Mouse (Mus musculus) midbrain, embryonic 14.5 days (tissue): ENCODE measurements around the gene Ccdc73. TPM values are rescaled to one million over a fixed set of nuclear protein-coding genes. Genes with fewer than 3 reads are reported as not detected.
"Not testable (repeated sequence)": the region's sequence is repeated elsewhere in the genome, so short reads cannot be mapped to it uniquely, and the experiment has no call there.

ENCODE experiments used
- ATAC-seq: fragments of 200-750 bp; cut with Nextera tagmentation; 2 replicates; pipeline ENCODE4 v1.8.0; 2017; ENCODE audit warnings: moderate number of reproducible peaks, moderate library complexity; ENCODE audit not compliant: low FRiP score, low TSS enrichment
- DNase-seq: peaks from one replicate; pipeline ENCODE4 v3.0.0-alpha.2; 2015
- H3K27ac ChIP-seq: fragments of 300-500 bp; sonication (generic); replicated peaks from 2 replicates; pipeline ENCODE4 v1.5.1; 2014; ENCODE audit warnings: mild to moderate bottlenecking, low read depth, low read length, moderate library complexity
- H3K27me3 ChIP-seq: fragments of 300-500 bp; sonication (generic); 2 replicates; pipeline ENCODE4 v1.6.1; 2014; ENCODE audit warnings: low read length, control low read depth, mixed read lengths; ENCODE audit not compliant: control insufficient read depth, insufficient read depth
- H3K36me3 ChIP-seq: fragments of 300-500 bp; sonication (generic); 2 replicates; pipeline ENCODE4 v1.6.1; 2014; ENCODE audit warnings: low read length, control low read depth; ENCODE audit not compliant: control insufficient read depth, insufficient read depth
- H3K4me1 ChIP-seq: fragments of 300-500 bp; sonication (generic); 2 replicates; pipeline ENCODE4 v1.6.1; 2014; ENCODE audit warnings: mild to moderate bottlenecking, antibody characterized with exemption, low read length, control low read depth; ENCODE audit not compliant: control insufficient read depth, insufficient read depth
- H3K4me2 ChIP-seq: fragments of 300-500 bp; sonication (generic); 2 replicates; pipeline ENCODE4 v1.6.1; 2014; ENCODE audit warnings: mild to moderate bottlenecking, low read length, moderate library complexity
- H3K4me3 ChIP-seq: fragments of 300-500 bp; sonication (generic); replicated peaks from 2 replicates; pipeline ENCODE4 v1.5.1; 2014; ENCODE audit warnings: low read depth, low read length
- H3K9ac ChIP-seq: fragments of 300-500 bp; sonication (generic); replicated peaks from 2 replicates; pipeline ENCODE4 v1.6.1; 2014; ENCODE audit warnings: mild to moderate bottlenecking, low read length, moderate library complexity
- H3K9me3 ChIP-seq: fragments of 300-500 bp; sonication (generic); 2 replicates; pipeline ENCODE4 v1.6.1; 2016; ENCODE audit warnings: low read length, control low read depth, mixed read lengths; ENCODE audit not compliant: control insufficient read depth
- WGBS: fragments of 180-500 bp; shearing (Covaris S2); extraction: QIAGEN DNeasy Blood & Tissue Kit; methylation state at CpG from one replicate; pipeline ENCODE4 v1.1.7; 2014; 5-methylcytosine and 5-hydroxymethylcytosine counted together
- polyA plus RNA-seq: library from polyadenylated mRNA; unstranded; fragments of >200 nt; fragmentation: Nextera tagmentation; extraction: Ambion mirVana; gene quantifications from 2 replicates; pipeline ENCODE4 v1.2.1, GENCODE M21; 2014

The Ccdc73 gene
- polyA plus RNA-seq, 1 experiment from 2014 or later, result 6.7 TPM

- peak overlapping the region; percentile 79 for H3K9ac ChIP-seq
- no peaks in the 10 kb centered on the region for H3K9me3 ChIP-seq
- H3K4me1 ChIP-seq, result peaks cover 11% of the 10 kb centered on the region
- peaks cover 26% of the 10 kb centered on the region for H3K36me3 ChIP-seq
- peak overlapping the region; percentile 76 for H3K4me2 ChIP-seq
- H3K27ac ChIP-seq, result peak overlapping the region; percentile 73
- peak overlapping the region; percentile 90 for H3K4me3 ChIP-seq
- DNase-seq (no peak), ATAC-seq (peak; percentile 78)
- no peaks in the 10 kb centered on the region for H3K27me3 ChIP-seq
- under 1% methylated on average over 43 of the region's 43 CpGs for WGBS
These were observed 148.8 kb downstream of the Ccdc73 start for GRCm38 (mm10) chr2:105016192-105016966.

GRCm38 (mm10) chr2:105016967-105017287 is 149.3 kb downstream of the Ccdc73 start, which contains the start of gene Eif3m:
TSS of gene Eif3m (minus strand) at chr2:105017080.
- 0% methylated on average over 25 of the region's 25 CpGs for WGBS
- peak within 1 kb of the TSS; percentile 73 for H3K27ac ChIP-seq
- H3K4me2 ChIP-seq, result peak within 1 kb of the TSS; percentile 76
- H3K36me3 ChIP-seq, result peaks cover 20% of the 10 kb centered on the region
- peaks cover 11% of the 10 kb centered on the region for H3K4me1 ChIP-seq
- no peaks in the 10 kb centered on the region for H3K9me3 ChIP-seq
- ATAC-seq (peak; percentile 100), DNase-seq (peak; percentile 96)
- H3K9ac ChIP-seq, result peak within 1 kb of the TSS; percentile 79
- no peaks in the 10 kb centered on the region for H3K27me3 ChIP-seq
- peak within 1 kb of the TSS; percentile 90 for H3K4me3 ChIP-seq

GRCm38 (mm10) chr2:105017802-105018201 is 150.2 kb downstream of the Ccdc73 start:
- Histone ChIP-seq H3K4me2 (no peak overlapping the region), H3K9me3 (no peaks in the 10 kb centered on the region), H3K36me3 (peaks cover 12% of the 10 kb centered on the region), H3K4me1 (peaks cover 11% of the 10 kb centered on the region), H3K9ac (no peak overlapping the region), H3K4me3 (no peak overlapping the region), H3K27me3 (no peaks in the 10 kb centered on the region), H3K27ac (no peak overlapping the region)
- 87% methylated on average over 3 of the region's 3 CpGs for WGBS
- DNase-seq, result no peak
- ATAC-seq, result no peak

- Histone ChIP-seq H3K9ac (no peak overlapping the region), H3K36me3 (no peaks in the 10 kb centered on the region), H3K4me1 (peaks cover 11% of the 10 kb centered on the region), H3K27me3 (no peaks in the 10 kb centered on the region), H3K4me2 (no peak overlapping the region), H3K9me3 (no peaks in the 10 kb centered on the region), H3K27ac (no peak overlapping the region), H3K4me3 (no peak overlapping the region)
- ATAC-seq (no peak), DNase-seq (no peak)
- WGBS, result 88% methylated on average over 1 of the region's 1 CpGs
These were observed 151.9 kb downstream of the Ccdc73 start for GRCm38 (mm10) chr2:105019457-105019856.

- WGBS, result 80% methylated on average over 12 of the region's 12 CpGs
- Histone ChIP-seq H3K27ac (no peak overlapping the region), H3K9me3 (no peaks in the 10 kb centered on the region), H3K4me2 (no peak overlapping the region), H3K4me3 (no peak overlapping the region), H3K27me3 (no peaks in the 10 kb centered on the region), H3K9ac (no peak overlapping the region), H3K36me3 (no peaks in the 10 kb centered on the region), H3K4me1 (peaks cover 4% of the 10 kb centered on the region)
- DNase-seq (no peak), ATAC-seq (no peak)
These were observed 153.7 kb downstream of the Ccdc73 start for GRCm38 (mm10) chr2:105021256-105021655.

GRCm38 (mm10) chr2:105021836-105022235 is 154.2 kb downstream of the Ccdc73 start:
- peaks cover 3% of the 10 kb centered on the region; the same call in 1 of the 2 replicates for H3K4me1 ChIP-seq
- DNase-seq (no peak), ATAC-seq (no peak)
- H3K36me3 ChIP-seq, result no peaks in the 10 kb centered on the region
- 95% methylated on average over 2 of the region's 2 CpGs for WGBS
- no peaks in the 10 kb centered on the region for H3K9me3 ChIP-seq
- no peaks in the 10 kb centered on the region for H3K27me3 ChIP-seq
- H3K27ac ChIP-seq, result no peak overlapping the region
- no peak overlapping the region for H3K4me3 ChIP-seq
- no peak overlapping the region for H3K4me2 ChIP-seq
- H3K9ac ChIP-seq, result no peak overlapping the region

GRCm38 (mm10) chr2:105023031-105023615 is 155.5 kb downstream of the Ccdc73 start:
- no peaks in the 10 kb centered on the region for H3K4me1 ChIP-seq
- 85% methylated on average over 6 of the region's 6 CpGs for WGBS
- no peak overlapping the region for H3K4me3 ChIP-seq
- H3K4me2 ChIP-seq, result no peak overlapping the region
- no peak overlapping the region for H3K27ac ChIP-seq
- no peaks in the 10 kb centered on the region for H3K36me3 ChIP-seq
- no peak overlapping the region for H3K9ac ChIP-seq
- DNase-seq (no peak), ATAC-seq (no peak)
- no peaks in the 10 kb centered on the region for H3K9me3 ChIP-seq
- no peaks in the 10 kb centered on the region for H3K27me3 ChIP-seq

- no peaks in the 10 kb centered on the region for H3K9me3 ChIP-seq
- no peak for DNase-seq
- no peak overlapping the region for H3K9ac ChIP-seq
- no peaks in the 10 kb centered on the region for H3K27me3 ChIP-seq
- no peak overlapping the region for H3K4me3 ChIP-seq
- no peak overlapping the region for H3K4me2 ChIP-seq
- no peaks in the 10 kb centered on the region for H3K4me1 ChIP-seq
- H3K36me3 ChIP-seq, result no peaks in the 10 kb centered on the region
- WGBS, result 77% methylated on average over 4 of the region's 4 CpGs
- no peak overlapping the region for H3K27ac ChIP-seq
- ATAC-seq, result no peak
These were observed 156.2 kb downstream of the Ccdc73 start for GRCm38 (mm10) chr2:105023815-105024214.

GRCm38 (mm10) chr2:105025610-105026009 is 158.0 kb downstream of the Ccdc73 start:
- not testable (repeated sequence) for H3K27ac ChIP-seq, H3K9ac ChIP-seq, ATAC-seq, H3K9me3 ChIP-seq, H3K27me3 ChIP-seq, H3K4me3 ChIP-seq, DNase-seq, H3K4me2 ChIP-seq, H3K4me1 ChIP-seq, H3K36me3 ChIP-seq
- 89% methylated on average over 12 of the region's 12 CpGs for WGBS
